Comparison of ENCODE assay signal across 8 mouse cellular contexts in the genomic region with DNA sequence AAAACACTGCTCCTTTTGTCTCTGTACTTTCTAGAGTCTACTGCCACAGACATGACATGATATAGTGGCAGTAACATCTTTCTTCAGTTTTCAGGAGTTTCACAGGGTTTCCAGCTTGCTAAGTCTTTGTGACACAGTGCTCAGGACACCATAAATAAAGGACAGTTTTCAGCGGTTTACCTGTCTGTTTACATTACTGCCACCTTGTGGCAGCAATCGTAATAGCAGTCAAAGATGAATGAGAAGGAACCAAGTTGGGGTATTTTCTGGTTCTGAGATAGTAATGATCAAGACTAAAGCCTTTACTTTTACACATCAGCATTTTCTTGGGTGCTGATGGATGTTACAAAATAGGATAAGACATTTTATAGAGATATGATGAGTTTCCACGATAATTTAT.
DNase-seq lines count a peak whose midpoint lies in the region; ATAC-seq lines count a peak whose summit lies in the region.

No protein-coding gene starts in this region.

- no peaks in the 10 kb centered on the region for H3K27me3 ChIP-seq in neural tube, embryonic 15.5 days (replicated peaks)
- H3K27me3 ChIP-seq in limb, embryonic 11.5 days (ENCODE audit: control insufficient read depth, insufficient read depth, low read length): no peaks in the 10 kb centered on the region

- H3K4me2 ChIP-seq in neural tube, embryonic 15.5 days: no peak overlapping the region
- H3K4me2 ChIP-seq in limb, embryonic 11.5 days (ENCODE audit: low read depth, severe bottlenecking): no peak overlapping the region

- peak; percentile 27 for DNase-seq in cerebellum, adult 11 months
- peak; percentile 26 for DNase-seq in neural tube, embryonic 10.5 days (ENCODE audit: extremely low spot score, low spot score)
- DNase-seq in c-Kit-positive CD71-positive TER-119-negative erythroid progenitor cells, embryonic 14.5 days (ENCODE audit: low read depth): peak; percentile 15
- peak; percentile 23 to 26 for DNase-seq in heart, postnatal 36 days
- peak; percentile 41 for DNase-seq in limb, embryonic 11.5 days (ENCODE audit: low spot score)
- peak; percentile 42 for DNase-seq in right cerebral cortex, postnatal 4 days

- H3K4me1 ChIP-seq in neural tube, embryonic 15.5 days: no peaks in the 10 kb centered on the region
- no peaks in the 10 kb centered on the region for H3K4me1 ChIP-seq in limb, embryonic 11.5 days (ENCODE audit: control insufficient read depth, insufficient read depth, low read length)

- H3K9me3 ChIP-seq in neural tube, embryonic 15.5 days (replicated peaks): no peaks in the 10 kb centered on the region
- H3K9me3 ChIP-seq in limb, embryonic 11.5 days (ENCODE audit: control insufficient read depth, low read length): no peaks in the 10 kb centered on the region

- no peak overlapping the region for H3K27ac ChIP-seq in neural tube, embryonic 15.5 days (replicated peaks)
- no peak overlapping the region for H3K27ac ChIP-seq in limb, embryonic 11.5 days (replicated peaks; ENCODE audit: low read depth, low read length)

- H3K4me3 ChIP-seq in neural tube, embryonic 15.5 days (replicated peaks): no peak overlapping the region
- H3K4me3 ChIP-seq in limb, embryonic 11.5 days (ENCODE audit: low read depth, low read length): no peak overlapping the region

- WGBS in neural tube, embryonic 15.5 days: 9% methylated on average over 3 of the region's 3 CpGs
- WGBS in limb, embryonic 11.5 days: 12% methylated on average over 3 of the region's 3 CpGs

- no peaks in the 10 kb centered on the region for H3K36me3 ChIP-seq in neural tube, embryonic 15.5 days
- no peaks in the 10 kb centered on the region for H3K36me3 ChIP-seq in limb, embryonic 11.5 days (ENCODE audit: control insufficient read depth, insufficient read depth, low read length)

- intact Hi-C loops in heart, postnatal 36 days (cut with DNase I): loop anchor here (1.0 kb wide), 1 partner anchor 721 kb away; a partner anchor contains a TSS

- ATAC-seq in cerebellum, adult (ENCODE audit: insufficient number of reproducible peaks, low FRiP score, low TSS enrichment): no peak
- no peak for ATAC-seq in neural tube, embryonic 15.5 days (ENCODE audit: low FRiP score)
- no peak for ATAC-seq in limb, embryonic 11.5 days (ENCODE audit: insufficient number of reproducible peaks, low FRiP score, low TSS enrichment, low read depth)

- no peak overlapping the region for H3K9ac ChIP-seq in neural tube, embryonic 15.5 days (replicated peaks)
- H3K9ac ChIP-seq in limb, embryonic 11.5 days (ENCODE audit: low read length): no peak overlapping the region
